Mouse (Mus musculus) lung, postnatal 0 days (tissue): ENCODE results near the gene Tars. TPM values are rescaled to one million over a fixed set of nuclear protein-coding genes. Genes with fewer than 3 reads are reported as not detected.

Source experiments
- ATAC-seq: fragments of 200-750 bp; cut with Nextera tagmentation; 2 replicates; pipeline ENCODE4 v1.8.0; 2017; ENCODE audit warnings: moderate library complexity
- DNase-seq: peaks from one replicate; pipeline ENCODE4 v3.0.0-alpha.2; 2016; ENCODE audit warnings: low spot score
- H3K27ac ChIP-seq: fragments of 300-500 bp; sonication (generic); 2 replicates; pipeline ENCODE4 v1.5.1; 2014; ENCODE audit warnings: antibody characterized with exemption, mild to moderate bottlenecking, low read length, mixed read lengths
- H3K27me3 ChIP-seq: fragments of 300-500 bp; sonication (generic); replicated peaks from 2 replicates; pipeline ENCODE4 v1.6.1; 2014; ENCODE audit warnings: low read length, mixed read lengths; ENCODE audit not compliant: insufficient read depth
- H3K36me3 ChIP-seq: fragments of 300-500 bp; sonication (generic); 2 replicates; pipeline ENCODE4 v1.6.1; 2014; ENCODE audit warnings: low read length, mixed read lengths; ENCODE audit not compliant: insufficient read depth
- H3K4me1 ChIP-seq: fragments of 300-500 bp; sonication (generic); 2 replicates; pipeline ENCODE4 v1.6.1; 2014; ENCODE audit warnings: antibody characterized with exemption, low read depth, low read length, mixed read lengths; ENCODE audit not compliant: insufficient read depth
- H3K4me2 ChIP-seq: fragments of 300-500 bp; sonication (generic); replicated peaks from 2 replicates; pipeline ENCODE4 v1.6.1; 2014; ENCODE audit warnings: low read depth, mild to moderate bottlenecking, low read length, moderate library complexity, mixed read lengths
- H3K4me3 ChIP-seq: fragments of 300-500 bp; sonication (generic); 2 replicates; pipeline ENCODE4 v1.5.1; 2014; ENCODE audit warnings: low read depth, low read length
- H3K9ac ChIP-seq: fragments of 300-500 bp; sonication (generic); replicated peaks from 2 replicates; pipeline ENCODE4 v1.6.1; 2014; ENCODE audit warnings: low read depth, mild to moderate bottlenecking
- H3K9me3 ChIP-seq: fragments of 300-500 bp; sonication (generic); 2 replicates; pipeline ENCODE4 v1.6.1; 2016; ENCODE audit warnings: low read length, mixed read lengths
- CTCF ChIP-seq: IDR thresholded peaks from 2 replicates; pipeline ENCODE4 v1.5.1; 2016; ENCODE audit warnings: antibody characterized with exemption, mild to moderate bottlenecking
- EP300 ChIP-seq: IDR thresholded peaks from 2 replicates; pipeline ENCODE4 v1.6.1; 2016; ENCODE audit warnings: antibody characterized with exemption, mild to moderate bottlenecking, control low read depth
- WGBS: fragments of 180-500 bp; shearing (Covaris S2); extraction: QIAGEN DNeasy Blood & Tissue Kit; methylation state at CpG from one replicate; pipeline ENCODE4 v1.1.7; 2014; 5-methylcytosine and 5-hydroxymethylcytosine counted together
- polyA plus RNA-seq: library from polyadenylated mRNA; unstranded; fragments of >200 nt; fragmentation: Nextera tagmentation; extraction: Ambion mirVana; gene quantifications from 2 replicates; pipeline ENCODE4 v1.2.1, GENCODE M21; 2015

Tars gene
- polyA plus RNA-seq, 1 experiment from 2014 or later: 23.0 TPM

DNA sequence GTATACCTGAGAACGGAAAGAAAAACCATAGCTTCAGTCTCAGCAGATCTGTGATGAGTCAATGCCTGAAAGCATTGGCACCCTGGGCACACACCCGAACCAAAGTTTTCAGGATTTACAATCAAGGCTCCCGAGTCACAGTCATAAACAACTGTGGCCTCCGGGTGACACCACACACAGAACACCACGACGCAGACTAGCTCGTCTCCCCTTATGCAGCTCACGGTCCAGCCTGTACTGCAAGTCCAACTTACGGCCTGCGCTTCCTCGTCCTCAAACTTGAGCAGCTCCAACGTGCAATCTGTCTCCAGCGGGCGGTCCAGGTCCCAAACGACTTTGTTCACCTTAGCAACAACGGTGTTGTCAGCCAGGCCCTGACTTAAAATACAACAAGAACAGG is 6.6 kb downstream of the Tars start:
- H3K4me2 ChIP-seq: no peak overlapping the region
- H3K27me3 ChIP-seq: no peaks in the 10 kb centered on the region
- 94% methylated on average over 16 of the region's 16 CpGs for WGBS
- no peak for DNase-seq
- no peak overlapping the region for H3K4me3 ChIP-seq
- ATAC-seq: no peak
- H3K27ac ChIP-seq: no peak overlapping the region
- H3K9ac ChIP-seq: no peak overlapping the region
- H3K36me3 ChIP-seq: peaks cover 50% of the 10 kb centered on the region
- H3K4me1 ChIP-seq: no peaks in the 10 kb centered on the region
- no peak for TF ChIP-seq EP300
- H3K9me3 ChIP-seq: no peaks in the 10 kb centered on the region

DNA sequence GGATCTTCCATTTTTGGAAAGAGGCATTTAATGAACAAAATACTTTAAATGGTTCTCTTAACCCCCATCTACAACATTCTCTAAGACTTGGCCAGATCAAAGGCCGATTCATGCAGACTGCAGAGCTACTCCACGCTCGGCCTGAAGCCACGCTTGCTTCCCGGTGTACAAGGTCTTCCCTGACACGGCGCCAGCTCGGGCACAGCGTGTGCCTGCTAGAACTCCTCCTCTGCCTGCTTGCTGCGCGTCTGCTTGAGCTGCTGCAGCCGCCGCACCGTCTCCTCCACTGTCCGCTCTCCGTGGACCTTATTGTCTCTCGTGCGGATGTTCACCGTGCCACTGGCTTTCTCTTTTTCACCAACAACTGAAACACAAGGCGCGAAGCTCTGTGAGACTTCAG is 15.7 kb downstream of the Tars start:
- 94% methylated on average over 21 of the region's 21 CpGs for WGBS

DNA sequence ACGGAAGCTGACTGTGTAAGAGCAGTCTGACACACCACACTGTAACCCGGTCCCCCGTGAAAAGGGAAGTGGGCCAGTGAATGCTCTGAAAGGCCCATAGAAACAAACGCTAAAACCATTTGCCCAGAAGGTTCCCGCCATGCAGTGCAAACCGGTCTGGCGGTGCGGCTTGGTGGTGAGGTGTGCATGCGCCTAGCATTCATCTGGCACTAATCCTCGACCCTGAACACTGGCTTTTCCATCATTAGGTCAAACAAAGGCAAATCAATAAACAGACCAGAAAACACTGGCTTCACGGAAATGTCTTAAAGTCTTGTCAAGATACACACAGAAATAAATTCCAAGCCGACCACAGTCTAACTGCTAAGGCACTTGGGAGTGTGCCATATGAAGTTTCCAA is 16.9 kb downstream of the Tars start:
- Histone ChIP-seq H3K27ac (no peak overlapping the region), H3K9ac (no peak overlapping the region), H3K27me3 (no peaks in the 10 kb centered on the region), H3K4me2 (no peak overlapping the region), H3K9me3 (no peaks in the 10 kb centered on the region), H3K4me1 (no peaks in the 10 kb centered on the region), H3K36me3 (peaks cover 19% of the 10 kb centered on the region; the same call in 1 of the 2 replicates), H3K4me3 (no peak overlapping the region)
- WGBS: 79% methylated on average over 12 of the region's 12 CpGs
- no peak for TF ChIP-seq EP300
- DNase-seq: no peak
- ATAC-seq: no peak

More for the DNA sequence above, 15.7 kb downstream of the Tars start:
- ATAC-seq: no peak
- H3K9me3 ChIP-seq: no peaks in the 10 kb centered on the region
- H3K4me2 ChIP-seq: no peak overlapping the region
- no peak for TF ChIP-seq EP300
- TF ChIP-seq CTCF: no peak
- no peaks in the 10 kb centered on the region for H3K27me3 ChIP-seq
- H3K36me3 ChIP-seq: peaks cover 27% of the 10 kb centered on the region; the same call in 1 of the 2 replicates
- H3K4me3 ChIP-seq: no peak overlapping the region
- H3K4me1 ChIP-seq: no peaks in the 10 kb centered on the region
- no peak overlapping the region for H3K27ac ChIP-seq
- no peak overlapping the region for H3K9ac ChIP-seq
- DNase-seq: no peak

DNA sequence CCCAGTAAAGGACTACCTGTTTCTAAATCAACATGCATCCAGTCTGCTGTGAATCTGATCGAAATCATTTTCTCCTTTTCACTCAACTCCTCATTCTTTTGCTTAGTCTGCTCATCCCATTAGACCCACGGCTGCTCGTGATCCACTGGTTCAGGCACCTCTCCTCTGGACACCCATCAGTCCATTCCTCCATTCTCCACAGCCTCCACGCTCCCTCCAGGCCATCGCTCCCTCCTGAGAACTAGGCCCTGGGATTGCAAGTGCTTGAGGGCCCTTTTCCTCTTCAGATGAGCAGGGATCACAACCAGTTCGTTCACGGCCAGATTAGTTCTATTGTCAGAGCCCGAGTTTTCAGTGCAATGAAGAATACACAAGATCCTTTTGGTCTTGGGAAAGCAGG is 18.8 kb downstream of the Tars start:
- Histone ChIP-seq H3K4me1 (no peaks in the 10 kb centered on the region), H3K9me3 (no peaks in the 10 kb centered on the region), H3K36me3 (peaks cover 4% of the 10 kb centered on the region; the same call in 1 of the 2 replicates), H3K27me3 (no peaks in the 10 kb centered on the region), H3K4me3 (no peak overlapping the region), H3K4me2 (no peak overlapping the region), H3K9ac (no peak overlapping the region), H3K27ac (no peak overlapping the region)
- 75% methylated on average over 8 of the region's 8 CpGs for WGBS
- no peak for TF ChIP-seq CTCF
- no peak for TF ChIP-seq EP300
- DNase-seq (no peak), ATAC-seq (no peak)

DNA sequence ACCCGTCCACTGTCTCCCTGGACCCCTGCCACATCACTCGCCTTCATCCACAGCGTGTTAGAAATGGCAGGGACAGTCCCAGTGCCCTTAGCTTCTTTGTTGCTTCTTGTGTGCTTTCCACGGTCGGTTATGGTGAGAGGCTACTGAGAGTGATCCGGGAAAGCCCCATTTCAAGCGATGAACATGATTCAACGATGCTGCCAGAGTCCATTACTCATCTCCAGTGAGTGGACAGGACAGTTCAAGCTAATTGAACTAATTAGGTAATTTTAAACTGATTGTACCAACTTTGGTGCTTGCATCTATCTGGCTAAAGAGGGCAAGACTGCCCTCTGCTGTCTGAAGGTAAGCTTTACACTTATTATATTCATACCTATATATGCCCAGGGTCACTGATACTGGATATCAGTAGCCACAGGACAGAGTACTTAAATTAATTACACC is 19.4 kb downstream of the Tars start:
- H3K4me2 ChIP-seq: no peak overlapping the region
- ATAC-seq (0 out of 2 replicates have a peak, but pooled peaks have one; percentile 23), DNase-seq (peak; percentile 60)
- H3K9me3 ChIP-seq: no peaks in the 10 kb centered on the region
- peak; percentile 77 for TF ChIP-seq CTCF
- TF ChIP-seq EP300: no peak
- WGBS: 41% methylated on average over 8 of the region's 8 CpGs
- H3K9ac ChIP-seq: no peak overlapping the region
- no peak overlapping the region for H3K27ac ChIP-seq
- no peak overlapping the region for H3K4me3 ChIP-seq
- no peaks in the 10 kb centered on the region for H3K27me3 ChIP-seq
- no peaks in the 10 kb centered on the region for H3K4me1 ChIP-seq
- peaks cover 4% of the 10 kb centered on the region; the same call in 1 of the 2 replicates for H3K36me3 ChIP-seq

DNA sequence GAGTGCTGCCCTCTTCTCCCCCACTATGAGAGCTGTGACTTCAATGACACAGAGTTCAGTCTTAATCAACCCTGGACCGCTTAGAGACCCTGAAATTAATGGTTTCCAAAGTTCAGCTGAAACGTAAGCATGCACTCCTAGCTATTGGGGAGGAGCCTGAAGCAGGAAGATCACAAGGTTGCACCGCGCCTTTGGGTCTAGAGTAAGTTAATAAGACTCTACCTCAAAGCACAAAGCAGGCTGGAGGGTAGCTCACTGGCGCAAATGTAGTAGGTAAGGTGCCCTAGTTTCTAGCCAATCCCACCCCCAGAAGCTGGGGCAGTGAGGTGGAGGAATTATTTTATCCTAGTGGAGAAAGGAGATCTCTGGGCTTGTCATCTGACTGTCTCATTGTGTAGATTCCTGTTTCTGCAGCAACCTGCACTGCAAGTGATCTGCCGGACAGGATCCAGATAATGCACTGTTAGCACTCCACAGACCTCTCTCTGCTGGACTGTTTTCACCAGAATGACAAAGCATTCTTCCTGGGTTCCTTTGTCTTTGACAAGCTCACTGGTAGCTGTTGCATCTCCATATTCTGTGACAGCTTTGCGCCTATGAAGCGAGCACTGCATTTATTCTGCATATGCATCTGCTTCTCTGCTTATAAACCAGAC is 19.9 kb downstream of the Tars start:
- Histone ChIP-seq H3K4me2 (no peak overlapping the region), H3K9me3 (no peaks in the 10 kb centered on the region), H3K27me3 (no peaks in the 10 kb centered on the region), H3K4me3 (no peak overlapping the region), H3K36me3 (peaks cover 2% of the 10 kb centered on the region; the same call in 1 of the 2 replicates), H3K9ac (no peak overlapping the region), H3K4me1 (no peaks in the 10 kb centered on the region), H3K27ac (no peak overlapping the region)
- ATAC-seq: no peak
- no peak for DNase-seq
- 84% methylated on average over 8 of the region's 8 CpGs for WGBS
- TF ChIP-seq EP300 (no peak), CTCF (no peak)
